Mouse (Mus musculus) testis, adult 2 months (tissue): ENCODE measurements around the gene Gm20388.

Experiments
- CTCF ChIP-seq: fragments of 200-500 bp; IDR thresholded peaks from 2 replicates; pipeline ENCODE4 v1.5.1; 2012; ENCODE audit warnings: low read depth, mild to moderate bottlenecking, inconsistent platforms, low read length, moderate library complexity; ENCODE audit not compliant: control insufficient read depth, insufficient read depth, insufficient replicate concordance
- POLR2A ChIP-seq: fragments of 200-500 bp; IDR thresholded peaks from 2 replicates; pipeline ENCODE4 v1.6.1; 2012; ENCODE audit warnings: low read depth, mild to moderate bottlenecking, inconsistent platforms, low read length, moderate library complexity; ENCODE audit not compliant: control insufficient read depth

- TF ChIP-seq POLR2A (no peak), CTCF (no peak)
Observed at GRCm38 (mm10) chr8:120298601-120299532, 388.2 kb downstream of the Gm20388 start.
